Mouse (Mus musculus) liver, embryonic 13.5 days (tissue): ENCODE results near the gene Mxra8. TPM values are rescaled to one million over a fixed set of nuclear protein-coding genes. Genes with fewer than 3 reads are reported as not detected.

Experiments used
- ATAC-seq: fragments of 200-750 bp; cut with Nextera tagmentation; 2 replicates; pipeline ENCODE4 v1.8.0; 2017; ENCODE audit warnings: low read depth, mild to moderate bottlenecking, moderate number of reproducible peaks, moderate library complexity
- DNase-seq: peaks from one replicate; pipeline ENCODE4 v3.0.0; 2022
- H3K27ac ChIP-seq: fragments of 300-500 bp; sonication (generic); 2 replicates; pipeline ENCODE4 v1.5.1; 2015; ENCODE audit warnings: moderate library complexity, mild to moderate bottlenecking, inconsistent platforms
- H3K27me3 ChIP-seq: fragments of 300-500 bp; sonication (generic); 2 replicates; pipeline ENCODE4 v1.6.1; 2015; ENCODE audit warnings: mild to moderate bottlenecking, inconsistent platforms
- H3K36me3 ChIP-seq: fragments of 300-500 bp; sonication (generic); 2 replicates; pipeline ENCODE4 v1.6.1; 2015; ENCODE audit warnings: mild to moderate bottlenecking, inconsistent platforms
- H3K4me1 ChIP-seq: fragments of 300-500 bp; sonication (generic); replicated peaks from 2 replicates; pipeline ENCODE4 v1.6.1; 2015; ENCODE audit warnings: inconsistent platforms
- H3K4me2 ChIP-seq: fragments of 300-500 bp; sonication (generic); 2 replicates; pipeline ENCODE4 v1.6.1; 2015; ENCODE audit warnings: inconsistent platforms, mild to moderate bottlenecking, moderate library complexity
- H3K4me3 ChIP-seq: fragments of 300-500 bp; sonication (generic); replicated peaks from 2 replicates; pipeline ENCODE4 v1.5.1; 2015; ENCODE audit warnings: mild to moderate bottlenecking, inconsistent platforms
- H3K9ac ChIP-seq: fragments of 300-500 bp; sonication (generic); 2 replicates; pipeline ENCODE4 v1.6.1; 2015; ENCODE audit warnings: mild to moderate bottlenecking, inconsistent platforms
- H3K9me3 ChIP-seq: fragments of 300-500 bp; sonication (generic); replicated peaks from 2 replicates; pipeline ENCODE4 v1.6.1; 2016; ENCODE audit warnings: inconsistent platforms
- WGBS: fragments of 180-500 bp; shearing (Covaris S2); methylation state at CpG from one replicate; pipeline ENCODE4 v1.1.7; 2015; ENCODE audit not compliant: insufficient replicate concordance; 5-methylcytosine and 5-hydroxymethylcytosine counted together
- polyA plus RNA-seq: library from polyadenylated mRNA; unstranded; fragments of >200 nt; fragmentation: Nextera tagmentation; extraction: Ambion mirVana; gene quantifications from 2 replicates; pipeline ENCODE4 v1.2.1, GENCODE M21; 2015

The Mxra8 gene
- 5.6 and 6.8 TPM in 2 replicates for polyA plus RNA-seq

GRCm38 (mm10) chr4:155839483-155839910 is at the start of gene Mxra8:
Mxra8 (plus strand) TSS chr4:155839680.
- peak; percentile 58 for DNase-seq
- peaks cover 47% of the 10 kb centered on the region for H3K27me3 ChIP-seq
- WGBS, result 21% methylated on average over 16 of the region's 16 CpGs
- H3K27ac ChIP-seq, result peak within 1 kb of the TSS; percentile 2
- peak within 1 kb of the TSS; percentile 85 for H3K4me2 ChIP-seq
- peak within 1 kb of the TSS; percentile 61 for H3K4me3 ChIP-seq
- no peaks in the 10 kb centered on the region for H3K36me3 ChIP-seq
- H3K4me1 ChIP-seq, result peaks cover 40% of the 10 kb centered on the region
- peak within 1 kb of the TSS; percentile 74 for H3K9ac ChIP-seq
- ATAC-seq, result peak; percentile 49
- H3K9me3 ChIP-seq, result no peaks in the 10 kb centered on the region

- Histone ChIP-seq H3K36me3 (no peaks in the 10 kb centered on the region), H3K27ac (no peak within 1 kb of the TSS), H3K4me1 (peaks cover 32% of the 10 kb centered on the region), H3K27me3 (peaks cover 14% of the 10 kb centered on the region), H3K4me2 (no peak within 1 kb of the TSS), H3K4me3 (no peak within 1 kb of the TSS), H3K9ac (no peak within 1 kb of the TSS), H3K9me3 (no peaks in the 10 kb centered on the region)
- DNase-seq (no peak), ATAC-seq (no peak)
- 69% methylated on average over 3 of the region's 3 CpGs for WGBS
These were observed 49.4 kb upstream of the Mxra8 start, which contains the start of gene Ankrd65 for GRCm38 (mm10) chr4:155790021-155790489. Ankrd65 (plus strand) TSS chr4:155790439.

GRCm38 (mm10) chr4:155790650-155791161 is 48.8 kb upstream of the Mxra8 start:
- peak; percentile 37; the same call in 1 of the 2 replicates for ATAC-seq
- no peak for DNase-seq

GRCm38 (mm10) chr4:155791240-155791933 is 48.1 kb upstream of the Mxra8 start:
- WGBS, result 63% methylated on average over 24 of the region's 24 CpGs
- Histone ChIP-seq H3K27ac (no peak overlapping the region), H3K9me3 (no peaks in the 10 kb centered on the region), H3K4me3 (no peak overlapping the region), H3K36me3 (no peaks in the 10 kb centered on the region), H3K4me2 (no peak overlapping the region), H3K27me3 (peaks cover 19% of the 10 kb centered on the region), H3K4me1 (peaks cover 22% of the 10 kb centered on the region), H3K9ac (no peak overlapping the region)
- ATAC-seq (no peak), DNase-seq (no peak)

More at GRCm38 (mm10) chr4:155790650-155791161, 48.8 kb upstream of the Mxra8 start:
- H3K9ac ChIP-seq, result no peak overlapping the region
- no peaks in the 10 kb centered on the region for H3K36me3 ChIP-seq
- no peak overlapping the region for H3K27ac ChIP-seq
- peaks cover 14% of the 10 kb centered on the region for H3K27me3 ChIP-seq
- peaks cover 25% of the 10 kb centered on the region for H3K4me1 ChIP-seq
- no peak overlapping the region for H3K4me2 ChIP-seq
- WGBS, result 53% methylated on average over 3 of the region's 3 CpGs
- H3K9me3 ChIP-seq, result no peaks in the 10 kb centered on the region
- no peak overlapping the region for H3K4me3 ChIP-seq

- WGBS, result 59% methylated on average over 2 of the region's 2 CpGs
- DNase-seq (no peak), ATAC-seq (no peak)
- Histone ChIP-seq H3K4me1 (peaks cover 14% of the 10 kb centered on the region), H3K27ac (no peak overlapping the region), H3K9ac (no peak overlapping the region), H3K36me3 (no peaks in the 10 kb centered on the region), H3K27me3 (peaks cover 21% of the 10 kb centered on the region), H3K9me3 (no peaks in the 10 kb centered on the region), H3K4me2 (no peak overlapping the region), H3K4me3 (no peak overlapping the region)
These were observed 45.8 kb upstream of the Mxra8 start for GRCm38 (mm10) chr4:155793730-155794129.

- Histone ChIP-seq H3K4me2 (peak overlapping the region; percentile 90), H3K9ac (no peak overlapping the region), H3K9me3 (no peaks in the 10 kb centered on the region), H3K36me3 (peaks cover 23% of the 10 kb centered on the region), H3K4me1 (peaks cover 35% of the 10 kb centered on the region), H3K27me3 (peaks cover 8% of the 10 kb centered on the region), H3K4me3 (no peak overlapping the region), H3K27ac (no peak overlapping the region)
- no peak for ATAC-seq
- DNase-seq, result no peak
- 94% methylated on average over 1 of the region's 1 CpGs for WGBS
These were observed 37.4 kb upstream of the Mxra8 start for GRCm38 (mm10) chr4:155802075-155802474.

GRCm38 (mm10) chr4:155802741-155803339 is 36.6 kb upstream of the Mxra8 start, which contains the start of gene Mrpl20:
Mrpl20 (plus strand) TSS chr4:155802878.
- ATAC-seq, result peak; percentile 64
- 4% methylated on average over 12 of the region's 12 CpGs for WGBS

GRCm38 (mm10) chr4:155803340-155804041 is 36.0 kb upstream of the Mxra8 start:
- Histone ChIP-seq H3K9ac (peak overlapping the region; percentile 83), H3K27ac (peak overlapping the region; percentile 75), H3K4me3 (peak overlapping the region; percentile 72), H3K4me2 (peak overlapping the region; percentile 90), H3K36me3 (peaks cover 37% of the 10 kb centered on the region), H3K27me3 (peaks cover 2% of the 10 kb centered on the region), H3K4me1 (peaks cover 35% of the 10 kb centered on the region), H3K9me3 (no peaks in the 10 kb centered on the region)
- WGBS, result under 1% methylated on average over 58 of the region's 58 CpGs
- DNase-seq (peak; percentile 92), ATAC-seq (peak; percentile 98)

More at GRCm38 (mm10) chr4:155802741-155803339, 36.6 kb upstream of the Mxra8 start, which contains the start of gene Mrpl20:
- Histone ChIP-seq H3K27ac (peak within 1 kb of the TSS; percentile 75), H3K4me3 (peak within 1 kb of the TSS; percentile 72), H3K4me2 (peak within 1 kb of the TSS; percentile 90), H3K9me3 (no peaks in the 10 kb centered on the region), H3K27me3 (peaks cover 8% of the 10 kb centered on the region), H3K36me3 (peaks cover 31% of the 10 kb centered on the region), H3K9ac (peak within 1 kb of the TSS; percentile 83), H3K4me1 (peaks cover 35% of the 10 kb centered on the region)
- peak; percentile 43 for DNase-seq

GRCm38 (mm10) chr4:155807841-155808240 is 31.6 kb upstream of the Mxra8 start:
- Histone ChIP-seq H3K27me3 (no peaks in the 10 kb centered on the region), H3K9me3 (no peaks in the 10 kb centered on the region), H3K4me2 (no peak overlapping the region), H3K4me1 (peaks cover 38% of the 10 kb centered on the region), H3K4me3 (no peak overlapping the region), H3K27ac (no peak overlapping the region), H3K9ac (no peak overlapping the region), H3K36me3 (peaks cover 64% of the 10 kb centered on the region)
- ATAC-seq (no peak), DNase-seq (no peak)
- 78% methylated on average over 3 of the region's 3 CpGs for WGBS

GRCm38 (mm10) chr4:155811929-155812664 is 27.4 kb upstream of the Mxra8 start, which contains the start of gene Ccnl2:
Ccnl2 (plus strand) TSS chr4:155812489.
- H3K4me2 ChIP-seq, result peak within 1 kb of the TSS; percentile 82
- H3K4me3 ChIP-seq, result peak within 1 kb of the TSS; percentile 99
- WGBS, result 1% methylated on average over 60 of the region's 60 CpGs
- H3K36me3 ChIP-seq, result peaks cover 76% of the 10 kb centered on the region
- peak within 1 kb of the TSS; percentile 90 for H3K27ac ChIP-seq
- no peaks in the 10 kb centered on the region for H3K27me3 ChIP-seq
- peak within 1 kb of the TSS; percentile 99 for H3K9ac ChIP-seq
- peaks cover 36% of the 10 kb centered on the region for H3K4me1 ChIP-seq
- DNase-seq (peak; percentile 91), ATAC-seq (peak; percentile 99)
- H3K9me3 ChIP-seq, result no peaks in the 10 kb centered on the region
